Mouse (Mus musculus): Measurements from ENCODE around the gene Pxdn.

- TF ChIP-seq CTCF (IDR thresholded peaks at IDR 0.05; ENCODE audit: low read depth, low read length) = no peak
- TF ChIP-seq GATA1 (IDR thresholded peaks at IDR 0.05; ENCODE audit: borderline replicate concordance, low read length) = no peak
- TF ChIP-seq TAL1 (conservative IDR thresholded peaks at IDR 0.05; ENCODE audit: low read depth, low read length) = no peak
- TF ChIP-seq GATA2 (IDR thresholded peaks at IDR 0.05; ENCODE audit: borderline replicate concordance, low read depth, low read length) = no peak
- no peak for TF ChIP-seq POLR2AphosphoS5 (IDR thresholded peaks at IDR 0.05; ENCODE audit: insufficient replicate concordance, low read depth, low read length)
Observed at GRCm38 (mm10) chr12:30036569-30037055, 99.2 kb downstream of the Pxdn start.

All from G1E (cell line).